Mouse (Mus musculus) intestine, embryonic 15.5 days (tissue): ENCODE measurements around the gene 0610010K14Rik. TPM values are rescaled to one million over a fixed set of nuclear protein-coding genes. Genes with fewer than 3 reads are reported as not detected.

Experiments
- ATAC-seq: fragments of 200-750 bp; cut with Nextera tagmentation; 2 replicates; pipeline ENCODE4 v1.8.0; 2017; ENCODE audit warnings: moderate TSS enrichment, moderate library complexity
- H3K27ac ChIP-seq: fragments of 300-500 bp; sonication (generic); 2 replicates; pipeline ENCODE4 v1.5.1; 2015; ENCODE audit warnings: mild to moderate bottlenecking, inconsistent platforms
- H3K27me3 ChIP-seq: fragments of 300-500 bp; sonication (generic); replicated peaks from 2 replicates; pipeline ENCODE4 v1.6.1; 2015; ENCODE audit warnings: inconsistent platforms
- H3K36me3 ChIP-seq: fragments of 300-500 bp; sonication (generic); 2 replicates; pipeline ENCODE4 v1.6.1; 2015; ENCODE audit warnings: inconsistent platforms
- H3K4me1 ChIP-seq: fragments of 300-500 bp; sonication (generic); replicated peaks from 2 replicates; pipeline ENCODE4 v1.6.1; 2015; ENCODE audit warnings: inconsistent platforms
- H3K4me2 ChIP-seq: fragments of 300-500 bp; sonication (generic); replicated peaks from 2 replicates; pipeline ENCODE4 v1.6.1; 2015; ENCODE audit warnings: mild to moderate bottlenecking, inconsistent platforms
- H3K4me3 ChIP-seq: fragments of 300-500 bp; sonication (generic); replicated peaks from 2 replicates; pipeline ENCODE4 v1.5.1; 2015; ENCODE audit warnings: inconsistent platforms
- H3K9ac ChIP-seq: fragments of 300-500 bp; sonication (generic); 2 replicates; pipeline ENCODE4 v1.6.1; 2015; ENCODE audit warnings: inconsistent platforms
- H3K9me3 ChIP-seq: fragments of 300-500 bp; sonication (generic); 2 replicates; pipeline ENCODE4 v1.6.1; 2016; ENCODE audit warnings: inconsistent platforms
- WGBS: fragments of 180-500 bp; shearing (Covaris S2); methylation state at CpG from one replicate; pipeline ENCODE4 v1.1.7; 2015; 5-methylcytosine and 5-hydroxymethylcytosine counted together
- microRNA counts: library from miRNA; unstranded; fragments of <30 nt; microRNA quantifications from one replicate; lab custom pipeline; 2016
- polyA plus RNA-seq: library from polyadenylated mRNA; unstranded; fragments of >200 nt; fragmentation: Nextera tagmentation; extraction: Ambion mirVana; gene quantifications from 2 replicates; pipeline ENCODE4 v1.2.1, GENCODE M21; 2015

The 0610010K14Rik gene
- polyA plus RNA-seq, 1 experiment from 2014 or later: 138 TPM

DNA sequence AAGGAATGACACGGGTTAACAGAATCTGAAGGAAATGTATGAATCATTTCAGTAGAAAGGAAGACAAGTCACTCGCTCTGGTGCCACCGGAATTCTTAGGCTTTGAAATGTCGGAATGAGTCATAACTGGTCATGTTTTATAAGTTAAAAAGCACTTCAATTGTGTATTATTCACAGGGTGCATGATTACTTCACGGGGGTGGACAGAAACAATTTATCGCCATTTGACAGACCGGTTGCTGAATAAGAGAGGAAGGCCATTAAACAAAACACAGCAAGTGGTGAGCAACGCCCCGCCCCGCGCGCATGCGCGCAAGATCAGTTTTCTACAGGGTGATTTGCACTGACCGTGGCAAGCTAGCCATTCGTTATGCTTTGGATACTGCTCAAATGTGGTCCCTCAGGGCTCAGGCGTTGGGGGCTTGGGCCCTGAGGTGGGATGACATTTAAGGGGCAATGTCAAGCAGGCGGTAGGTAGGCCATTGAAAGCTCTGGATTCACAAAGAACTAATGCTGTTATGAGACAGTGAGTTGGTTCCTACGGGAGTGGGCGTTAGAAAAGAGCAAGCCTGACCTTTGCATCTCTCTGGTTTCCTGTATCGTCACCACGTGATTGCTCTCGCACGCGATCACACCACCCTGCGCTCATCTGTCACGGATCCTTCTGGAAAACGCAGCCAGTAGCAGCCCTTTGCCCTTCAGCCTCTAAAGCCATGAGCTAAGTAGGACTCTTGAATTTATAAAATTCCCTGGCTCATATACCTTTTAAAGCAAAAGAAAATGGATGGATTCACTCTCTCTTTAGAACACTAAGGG lies 48.2 kb downstream of the 0610010K14Rik start:
- WGBS: 85% methylated on average over 28 of the region's 28 CpGs
- H3K9ac ChIP-seq: no peak overlapping the region
- no peaks in the 10 kb centered on the region for H3K9me3 ChIP-seq
- H3K4me2 ChIP-seq: no peak overlapping the region
- H3K4me3 ChIP-seq: no peak overlapping the region
- no peak overlapping the region for H3K27ac ChIP-seq
- H3K27me3 ChIP-seq: no peaks in the 10 kb centered on the region
- H3K36me3 ChIP-seq: no peaks in the 10 kb centered on the region
- H3K4me1 ChIP-seq: no peaks in the 10 kb centered on the region
- no peak for ATAC-seq

MicroRNAs encoded within 50 kb of the gene (microRNA counts, 519-probe panel; counts per million panel counts)
- microRNA mmu-miR-195 (lab: Ali Mortazavi, UCI) (97.1 counts per million, percentile 29 among the panel's probes with 10 or more counts), microRNA mmu-miR-497 (lab: Ali Mortazavi, UCI) (2,220 counts per million, percentile 55 among the panel's probes with 10 or more counts)

Other genes starting within 250 kb of the 0610010K14Rik start
- gene Gabarap, start 246.8 kb downstream of the 0610010K14Rik start, polyA plus RNA-seq: 529 and 559 TPM in 2 replicates
- 58.6 and 61.3 TPM in 2 replicates for gene Phf23, start 242.1 kb downstream of the 0610010K14Rik start, polyA plus RNA-seq
- 30.5 and 31.8 TPM in 2 replicates for gene Dvl2, start 237.3 kb downstream of the 0610010K14Rik start, polyA plus RNA-seq
- gene Acadvl, start 222.5 kb downstream of the 0610010K14Rik start, polyA plus RNA-seq: 114 and 128 TPM in 2 replicates
- gene Dlg4, start 221.0 kb downstream of the 0610010K14Rik start, polyA plus RNA-seq: 7.2 and 8.5 TPM in 2 replicates
- gene Asgr1, start 183.8 kb downstream of the 0610010K14Rik start, polyA plus RNA-seq: 0.19 and 0.56 TPM in 2 replicates
- gene Asgr2, start 145.3 kb downstream of the 0610010K14Rik start, polyA plus RNA-seq: 0.21 and 0.43 TPM in 2 replicates
- gene Mgl2, start 107.6 kb downstream of the 0610010K14Rik start, polyA plus RNA-seq: 0.72 and 0.80 TPM in 2 replicates
- 0.98 and 1.2 TPM in 2 replicates for gene Clec10a, start 81.7 kb downstream of the 0610010K14Rik start, polyA plus RNA-seq
- 2.9 and 3.7 TPM in 2 replicates for gene Slc16a11, start 25.2 kb downstream of the 0610010K14Rik start, polyA plus RNA-seq
- 13.2 and 16.0 TPM in 2 replicates for gene Slc16a13, start 16.9 kb downstream of the 0610010K14Rik start, polyA plus RNA-seq
- 11.1 and 11.9 TPM in 2 replicates for gene Bcl6b, start 8.1 kb downstream of the 0610010K14Rik start, polyA plus RNA-seq
- 8.8 and 10.6 TPM in 2 replicates for gene Gm21988, start 1.9 kb upstream of the 0610010K14Rik start, polyA plus RNA-seq
- 196 and 226 TPM in 2 replicates for gene Rnasek, start 1.9 kb upstream of the 0610010K14Rik start, polyA plus RNA-seq
- 2.1 and 2.2 TPM in 2 replicates for gene Alox12, start 17.4 kb upstream of the 0610010K14Rik start, polyA plus RNA-seq
- not detected in 2 replicates for gene Alox12e, start 84.7 kb upstream of the 0610010K14Rik start, polyA plus RNA-seq
- 0.67 and 0.78 TPM in 2 replicates for gene Alox15, start 114.1 kb upstream of the 0610010K14Rik start, polyA plus RNA-seq
- 31.9 and 32.6 TPM in 2 replicates for gene Pelp1, start 172.1 kb upstream of the 0610010K14Rik start, polyA plus RNA-seq
- gene Arrb2, start 194.7 kb upstream of the 0610010K14Rik start, polyA plus RNA-seq: 13.2 and 15.4 TPM in 2 replicates
- gene Med11, start 214.0 kb upstream of the 0610010K14Rik start, polyA plus RNA-seq: 39.9 and 42.4 TPM in 2 replicates
- 0.78 and 1.2 TPM in 2 replicates for gene Zmynd15, start 221.5 kb upstream of the 0610010K14Rik start, polyA plus RNA-seq
- gene Cxcl16, start 222.1 kb upstream of the 0610010K14Rik start, polyA plus RNA-seq: 8.6 and 10.4 TPM in 2 replicates